Mouse (Mus musculus): Measurements from ENCODE around the gene Snd1.

- TF ChIP-seq CTCF (IDR thresholded peaks at IDR 0.05; ENCODE audit: low read depth, low read length), result no peak
- no peak for TF ChIP-seq POLR2AphosphoS5 (IDR thresholded peaks at IDR 0.05; ENCODE audit: insufficient replicate concordance, low read depth, low read length)
- no peak for TF ChIP-seq TAL1 (conservative IDR thresholded peaks at IDR 0.05; ENCODE audit: low read depth, low read length)
- TF ChIP-seq GATA1 (IDR thresholded peaks at IDR 0.05; ENCODE audit: borderline replicate concordance, low read length), result no peak
- TF ChIP-seq GATA2 (IDR thresholded peaks at IDR 0.05; ENCODE audit: borderline replicate concordance, low read depth, low read length), result no peak
These were observed 242.4 kb downstream of the Snd1 start for GRCm38 (mm10) chr6:28717203-28717844.

All from G1E (cell line).